Mouse (Mus musculus) CH12.LX (cell line): ENCODE measurements around the gene Rnf5. TPM values are rescaled to one million over a fixed set of nuclear protein-coding genes. Genes with fewer than 3 reads are reported as not detected.

Experiments
- DNase-seq: peaks from one replicate; pipeline ENCODE4 v3.0.0-alpha.2; 2013; ENCODE audit errors: extremely low read depth
- H3K27ac ChIP-seq: 2 replicates; pipeline ENCODE4 v1.5.1; 2012; ENCODE audit warnings: low read depth, mild to moderate bottlenecking, control low read depth, moderate library complexity; ENCODE audit not compliant: insufficient read depth
- H3K27me3 ChIP-seq: replicated peaks from 2 replicates; pipeline ENCODE3; 2012; ENCODE audit warnings: inconsistent platforms
- H3K36me3 ChIP-seq, 2 experiments: replicated peaks in 1 of 2; 2 replicates each; pipeline versions ENCODE3 to v1.6.1; 2012; ENCODE audit warnings: inconsistent platforms in 1 of 2, low read length in 1 of 2, mild to moderate bottlenecking in 1 of 2, mixed read lengths in 1 of 2, moderate library complexity in 1 of 2; ENCODE audit not compliant: control insufficient read depth in 1 of 2, insufficient read depth in 1 of 2
- H3K4me1 ChIP-seq, 2 experiments: 2 replicates each; pipeline ENCODE4 v1.6.1; 2012; ENCODE audit warnings: inconsistent platforms in 1 of 2, moderate library complexity in 1 of 2; ENCODE audit not compliant: insufficient read depth in 2 of 2, control insufficient read depth in 1 of 2
- H3K4me2 ChIP-seq: 2 replicates; pipeline ENCODE4 v1.6.1; 2012; ENCODE audit warnings: low read depth, mild to moderate bottlenecking, control low read depth; ENCODE audit not compliant: poor library complexity, insufficient read depth, severe bottlenecking
- H3K4me3 ChIP-seq, 3 experiments: fragments of 150-350 bp in 1 of 3; sonication (generic) in 1 of 3; replicated peaks in 1 of 3; 2 replicates each; pipeline versions ENCODE3 to v1.5.1; 2011 to 2012; ENCODE audit warnings: low read depth in 2 of 3, low read length in 2 of 3, mild to moderate bottlenecking in 2 of 3, moderate library complexity in 2 of 3, control low read depth in 1 of 3, improper control_type of control experiment in 1 of 3, inconsistent platforms in 1 of 3, mixed read lengths in 1 of 3; ENCODE audit not compliant: poor library complexity in 1 of 3
- H3K79me2 ChIP-seq: replicated peaks from 2 replicates; pipeline ENCODE4 v1.6.1; 2012; ENCODE audit warnings: mild to moderate bottlenecking, moderate library complexity; ENCODE audit not compliant: control insufficient read depth, poor library complexity, insufficient read depth, severe bottlenecking; ENCODE audit errors: extremely low read depth
- H3K9ac ChIP-seq: 2 replicates; pipeline ENCODE4 v1.6.1; 2012; ENCODE audit warnings: low read depth, mild to moderate bottlenecking, control low read depth, moderate library complexity; ENCODE audit not compliant: insufficient read depth
- H3K9me3 ChIP-seq: replicated peaks from 2 replicates; pipeline ENCODE3; 2012; ENCODE audit warnings: low read length, inconsistent platforms, mixed read lengths
- CHD1 ChIP-seq: IDR thresholded peaks from 2 replicates; pipeline ENCODE4 v1.6.1; 2012; ENCODE audit warnings: low read depth, low read length, improper control_type of control experiment, inconsistent platforms
- CTCF ChIP-seq, 2 experiments: IDR thresholded peaks in 1 of 2; conservative IDR thresholded peaks in 1 of 2; 2 replicates each; pipeline ENCODE4 v1.5.1; 2011 to 2012; ENCODE audit warnings: low read depth in 2 of 2, low read length in 2 of 2, improper control_type of control experiment in 1 of 2, inconsistent platforms in 1 of 2, mild to moderate bottlenecking in 1 of 2, moderate library complexity in 1 of 2
- ELF1 ChIP-seq: IDR thresholded peaks from 2 replicates; pipeline ENCODE4 v1.6.1; 2014; ENCODE audit warnings: low read depth, mild to moderate bottlenecking, inconsistent platforms, low read length, improper control_type of control experiment
- ETS1 ChIP-seq: conservative IDR thresholded peaks from 2 replicates; pipeline ENCODE4 v1.6.1; 2012; ENCODE audit warnings: low read depth, mild to moderate bottlenecking, inconsistent platforms, low read length, improper control_type of control experiment, moderate library complexity
- JUN ChIP-seq: IDR thresholded peaks from 2 replicates; pipeline ENCODE4 v1.6.1; 2011; ENCODE audit warnings: low read depth, mild to moderate bottlenecking, low read length, improper control_type of control experiment, moderate library complexity; ENCODE audit not compliant: insufficient read depth
- JUND ChIP-seq: conservative IDR thresholded peaks from 2 replicates; pipeline ENCODE4 v1.6.1; 2011; ENCODE audit warnings: low read depth, low read length, improper control_type of control experiment
- MEF2A ChIP-seq: IDR thresholded peaks from 2 replicates; pipeline ENCODE4 v1.6.1; 2014; ENCODE audit warnings: low read depth, mild to moderate bottlenecking, inconsistent platforms, low read length, improper control_type of control experiment, borderline replicate concordance
- MXI1 ChIP-seq: IDR thresholded peaks from 2 replicates; pipeline ENCODE4 v1.6.1; 2011; ENCODE audit warnings: mild to moderate bottlenecking, low read depth, low read length, improper control_type of control experiment
- PAX5 ChIP-seq: IDR thresholded peaks from 2 replicates; pipeline ENCODE4 v1.6.1; 2012; ENCODE audit warnings: low read length, inconsistent platforms, mixed read lengths
- SMC3 ChIP-seq: IDR thresholded peaks from 2 replicates; pipeline ENCODE4 v1.6.1; 2011; ENCODE audit warnings: low read depth, low read length, improper control_type of control experiment
- USF1 ChIP-seq: IDR thresholded peaks from 2 replicates; pipeline ENCODE4 v1.6.1; 2014; ENCODE audit warnings: low read depth, mild to moderate bottlenecking, inconsistent platforms, low read length, improper control_type of control experiment
- ZC3H11A ChIP-seq: IDR thresholded peaks from 2 replicates; pipeline ENCODE4 v1.6.1; 2012; ENCODE audit warnings: low read depth, mild to moderate bottlenecking, inconsistent platforms, low read length, improper control_type of control experiment
- dilution Hi-C: fragments of 300-500 bp; cut with MboI; formaldehyde crosslinking; loops from 2 replicates; pipeline ENCODE4 v1.14.3; 2020; ENCODE audit warnings: low sequenced_read_pairs; ENCODE audit not compliant: extremely low pct_unique_long_range_greater_than_20kb, extremely low pct_ligation_motif_present
- in situ Hi-C: fragments of 300-500 bp; cut with MboI; formaldehyde crosslinking; loops from 3 replicates; pipeline ENCODE4 v1.14.3; 2019; ENCODE audit warnings: low sequenced_read_pairs, low pct_ligation_motif_present, low pct_unique_long_range_greater_than_20kb, mixed read lengths
- polyA plus RNA-seq: library from polyadenylated mRNA; unstranded; fragments of >175 nt; gene quantifications from 2 replicates; pipeline ENCODE4 v1.2.1, GENCODE M21; 2012; ENCODE audit warnings: low read depth; ENCODE audit not compliant: insufficient read length
- total RNA-seq, 2 experiments: library from RNA; depleted of rRNA; stranded (reverse); fragments of 300-350 nt in 1 of 2; fragments of >200 nt in 1 of 2; gene quantifications; 2 replicates each; pipeline ENCODE4 v1.2.3; 2012 to 2014

The Rnf5 gene
- total and polyA plus RNA-seq, 3 experiments, result 8.4 to 35.1 (median 20.6) TPM

DNA sequence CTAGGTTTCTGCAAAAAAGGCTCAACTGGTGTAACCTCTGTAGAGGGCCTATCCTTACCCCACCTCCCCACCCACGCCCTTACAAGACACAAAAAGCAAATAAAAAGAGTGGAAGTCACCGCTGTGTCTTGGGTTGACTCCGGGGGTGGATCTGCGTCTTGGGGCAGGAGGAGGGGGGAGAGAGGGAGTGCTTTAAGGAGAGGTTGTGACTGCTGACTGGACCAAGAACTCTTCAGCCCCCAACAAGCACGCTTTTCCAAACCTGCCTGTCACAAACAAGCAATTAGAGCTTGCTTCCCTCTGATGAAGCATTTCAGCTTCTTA is 25.1 kb upstream of the Rnf5 start:
- Histone ChIP-seq H3K27ac (no peak overlapping the region), H3K9ac (no peak overlapping the region), H3K4me3 (no peak overlapping the region), H3K36me3 (no peaks in the 10 kb centered on the region), H3K79me2 (no peaks in the 10 kb centered on the region), H3K27me3 (peaks cover 57% of the 10 kb centered on the region)
- no peak for DNase-seq
- dilution Hi-C loops, result no loop called here
- TF ChIP-seq PAX5, result no peak
- TF ChIP-seq MEF2A, result no peak
- TF ChIP-seq USF1, result no peak
- no peak for TF ChIP-seq ZC3H11A
- TF ChIP-seq JUN, result no peak
- no peak for TF ChIP-seq ETS1
- TF ChIP-seq, all 38 proteins: peak for 0
- Histone ChIP-seq H3K9me3 (peaks cover 2% of the 10 kb centered on the region), H3K4me1 (peaks cover 2 to 3% of the 10 kb centered on the region in 2 experiments; a peak in 2 of 4 replicates), H3K4me2 (no peak overlapping the region)
- in situ Hi-C loops, result no loop called here

- in situ Hi-C loops, result no loop called here
- H3K9ac ChIP-seq, result no peak within 1 kb of the TSS
- DNase-seq, result no peak
- H3K36me3 ChIP-seq, result no peaks in the 10 kb centered on the region
- TF ChIP-seq PAX5 (no peak), CTCF (conservative IDR thresholded peaks at IDR 0.05 in 1 of 2, IDR thresholded peaks at IDR 0.05 in 1 of 2; ENCODE audit: low read depth in 2 of 2, low read length in 2 of 2) (no peak), MEF2A (no peak), JUN (no peak)
- H3K79me2 ChIP-seq, result no peaks in the 10 kb centered on the region
- H3K9me3 ChIP-seq, result peaks cover 2% of the 10 kb centered on the region
- H3K4me2 ChIP-seq, result peak within 1 kb of the TSS; percentile 75
- H3K4me1 ChIP-seq, result peaks cover 2 to 3% of the 10 kb centered on the region in 2 experiments; a peak in 2 of 4 replicates
- peak within 1 kb of the TSS in 2 of 3 experiments; percentile 43 to 49 for H3K4me3 ChIP-seq
- peaks cover 53% of the 10 kb centered on the region for H3K27me3 ChIP-seq
- H3K27ac ChIP-seq, result no peak within 1 kb of the TSS
- dilution Hi-C loops, result no loop called here
These were observed 24.6 kb upstream of the Rnf5 start, which contains the start of gene Ppt2 for GRCm38 (mm10) chr17:34627943-34628643. Gene Ppt2 (minus strand): TSS chr17:34628510.

GRCm38 (mm10) chr17:34627093-34627942 is 23.8 kb upstream of the Rnf5 start:
- H3K9ac ChIP-seq, result peak overlapping the region; percentile 10
- in situ Hi-C loops, result no loop called here
- H3K4me3 ChIP-seq, result peak overlapping the region in 2 of 3 experiments; percentile 48 to 49
- TF ChIP-seq SMC3 (no peak), JUND (no peak), ELF1 (0 out of 2 replicates have a peak, but pooled peaks have one; percentile 16), MXI1 (peak; percentile 64), CHD1 (peak; percentile 92; the same call in 1 of the 2 replicates)
- peaks cover 48% of the 10 kb centered on the region for H3K27me3 ChIP-seq
- peak overlapping the region; percentile 75 for H3K4me2 ChIP-seq
- H3K27ac ChIP-seq, result no peak overlapping the region
- no peak for DNase-seq
- H3K4me1 ChIP-seq, result peaks cover 2 to 3% of the 10 kb centered on the region in 2 experiments; a peak in 2 of 4 replicates
- dilution Hi-C loops, result no loop called here
- H3K36me3 ChIP-seq, result no peaks in the 10 kb centered on the region
- H3K9me3 ChIP-seq, result peaks cover 2% of the 10 kb centered on the region
- H3K79me2 ChIP-seq, result no peaks in the 10 kb centered on the region
